Mouse (Mus musculus): Measurements from ENCODE around the gene Mtor.

The Mtor gene

GRCm38 (mm10) chr4:148596731-148597130 is 148.3 kb downstream of the Mtor start:
- no peak for DNase-seq (ENCODE audit: low read depth)

- no peak for DNase-seq (ENCODE audit: low read depth)
Measured at GRCm38 (mm10) chr4:148598826-148599225, 150.4 kb downstream of the Mtor start.

- no peak for DNase-seq (ENCODE audit: low read depth)
Measured at GRCm38 (mm10) chr4:148600316-148600715, 151.9 kb downstream of the Mtor start.

- DNase-seq (ENCODE audit: low read depth), result no peak
Measured at GRCm38 (mm10) chr4:148601871-148602270, 153.5 kb downstream of the Mtor start.

GRCm38 (mm10) chr4:148602357-148603120 is 154.1 kb downstream of the Mtor start, which contains the start of gene Masp2:
Gene Masp2, plus strand, starts transcription at chr4:148602554.
- no peak for DNase-seq (ENCODE audit: low read depth)

GRCm38 (mm10) chr4:148603376-148604139 is 155.1 kb downstream of the Mtor start:
- no peak for DNase-seq (ENCODE audit: low read depth)

GRCm38 (mm10) chr4:148604141-148604540 is 155.7 kb downstream of the Mtor start:
- no peak for DNase-seq (ENCODE audit: low read depth)

GRCm38 (mm10) chr4:148604541-148605165 is 156.2 kb downstream of the Mtor start:
- peak; percentile 74 for DNase-seq (ENCODE audit: low read depth)
